Mouse (Mus musculus): Measurements from ENCODE around the gene Dpagt1.
"Not testable (repeated sequence)": the region's sequence is repeated elsewhere in the genome, so short reads cannot be mapped to it uniquely, and the experiment has no call there.

The Dpagt1 gene

GRCm38 (mm10) chr9:44318076-44318825, 7.6 kb upstream of the Dpagt1 start:
- DNase-seq (ENCODE audit: low spot score in 2 of 2), result no peak

- no peak for DNase-seq (ENCODE audit: low spot score in 2 of 2)
Observed at GRCm38 (mm10) chr9:44318826-44319095, 7.1 kb upstream of the Dpagt1 start.

- DNase-seq (ENCODE audit: low spot score in 2 of 2), result peak; percentile 62 to 73
Observed at GRCm38 (mm10) chr9:44319105-44319886, 6.5 kb upstream of the Dpagt1 start.

- DNase-seq (ENCODE audit: low spot score in 2 of 2), result peak; percentile 90 to 93
Observed at GRCm38 (mm10) chr9:44319887-44320798, 5.7 kb upstream of the Dpagt1 start, which contains the start of gene C2cd2l. TSS of gene C2cd2l (minus strand) at chr9:44320285.

- DNase-seq (ENCODE audit: low spot score in 2 of 2), result no peak
Observed at GRCm38 (mm10) chr9:44320799-44321133, 5.1 kb upstream of the Dpagt1 start.

GRCm38 (mm10) chr9:44323656-44324055, 2.2 kb upstream of the Dpagt1 start:
- not testable (repeated sequence) for DNase-seq (ENCODE audit: low spot score in 2 of 2)

GRCm38 (mm10) chr9:44324147-44324546, 1.7 kb upstream of the Dpagt1 start:
- DNase-seq (ENCODE audit: low spot score in 2 of 2), result no peak

GRCm38 (mm10) chr9:44325032-44325767, 619 bp upstream of the Dpagt1 start:
- DNase-seq (ENCODE audit: low spot score in 2 of 2), result not testable (repeated sequence)

GRCm38 (mm10) chr9:44326371-44327063, 698 bp downstream of the Dpagt1 start:
- peak; percentile 64 to 78 for DNase-seq (ENCODE audit: low spot score in 2 of 2)

- peak; percentile 50 to 64 for DNase-seq (ENCODE audit: low spot score in 2 of 2)
Observed at GRCm38 (mm10) chr9:44327064-44327711, 1.4 kb downstream of the Dpagt1 start.

GRCm38 (mm10) chr9:44327926-44328325, 2.1 kb downstream of the Dpagt1 start:
- DNase-seq (ENCODE audit: low spot score in 2 of 2), result no peak

GRCm38 (mm10) chr9:44330736-44331135, 4.9 kb downstream of the Dpagt1 start:
- DNase-seq (ENCODE audit: low spot score in 2 of 2), result no peak

- DNase-seq (ENCODE audit: low spot score in 2 of 2), result no peak
Observed at GRCm38 (mm10) chr9:44332918-44333638, 7.3 kb downstream of the Dpagt1 start.

GRCm38 (mm10) chr9:44334396-44335330, 8.8 kb downstream of the Dpagt1 start, which contains the start of gene H2afx:
TSS of gene H2afx (plus strand) at chr9:44334694.
- DNase-seq (ENCODE audit: low spot score in 2 of 2), result peak; percentile 99

GRCm38 (mm10) chr9:44335331-44336092, 9.7 kb downstream of the Dpagt1 start:
- peak; percentile 73 to 80 for DNase-seq (ENCODE audit: low spot score in 2 of 2)

- peak in 1 of 2 experiments; percentile 42 for DNase-seq (ENCODE audit: low spot score in 2 of 2)
Observed at GRCm38 (mm10) chr9:44336093-44336406, 10.2 kb downstream of the Dpagt1 start.

GRCm38 (mm10) chr9:44336513-44336912, 10.7 kb downstream of the Dpagt1 start:
- peak; percentile 43 to 46 for DNase-seq (ENCODE audit: low spot score in 2 of 2)

- DNase-seq (ENCODE audit: low spot score in 2 of 2), result peak; percentile 35 to 47
Observed at GRCm38 (mm10) chr9:44336964-44337363, 11.1 kb downstream of the Dpagt1 start.

All from spleen, postnatal 10 days (tissue).